Mouse (Mus musculus) adrenal gland, postnatal 25 days (tissue): ENCODE measurements around the gene Sept5. TPM values are rescaled to one million over a fixed set of nuclear protein-coding genes. Genes with fewer than 3 reads are reported as not detected.
A peak's percentile ranks its signal among the peaks of the same experiment; 100 is the strongest.

Experiments
- DNase-seq: peaks from one replicate; pipeline ENCODE4 v3.0.0; 2021; ENCODE audit warnings: mixed read lengths
- total RNA-seq: library from RNA; stranded (reverse); gene quantifications from 2 replicates; pipeline ENCODE4 v1.2.3, GENCODE M21; 2021

Gene Sept5
- total RNA-seq, 1 experiment from 2014 or later, result 8.4 TPM

DNA sequence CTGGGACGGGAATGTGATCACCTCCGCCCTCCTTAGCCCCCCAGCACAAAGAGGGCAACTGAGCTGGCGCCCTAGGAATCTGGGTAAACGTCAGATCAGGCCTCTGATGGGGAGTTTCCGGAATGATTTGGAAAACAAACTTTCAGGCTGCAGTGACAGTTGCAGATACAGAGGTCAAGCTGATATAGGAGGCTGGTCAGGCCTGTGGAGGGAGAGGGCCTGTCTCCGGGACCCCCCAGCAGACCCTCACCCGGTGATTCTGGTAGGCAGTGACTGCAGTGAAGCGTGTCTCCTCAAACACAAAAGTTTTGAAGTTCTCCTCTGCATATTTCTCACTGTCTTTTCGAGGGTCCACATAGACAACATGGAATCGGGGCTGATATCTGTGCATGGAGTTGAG is 46.6 kb downstream of the Sept5 start:
- DNase-seq, result no peak

DNA sequence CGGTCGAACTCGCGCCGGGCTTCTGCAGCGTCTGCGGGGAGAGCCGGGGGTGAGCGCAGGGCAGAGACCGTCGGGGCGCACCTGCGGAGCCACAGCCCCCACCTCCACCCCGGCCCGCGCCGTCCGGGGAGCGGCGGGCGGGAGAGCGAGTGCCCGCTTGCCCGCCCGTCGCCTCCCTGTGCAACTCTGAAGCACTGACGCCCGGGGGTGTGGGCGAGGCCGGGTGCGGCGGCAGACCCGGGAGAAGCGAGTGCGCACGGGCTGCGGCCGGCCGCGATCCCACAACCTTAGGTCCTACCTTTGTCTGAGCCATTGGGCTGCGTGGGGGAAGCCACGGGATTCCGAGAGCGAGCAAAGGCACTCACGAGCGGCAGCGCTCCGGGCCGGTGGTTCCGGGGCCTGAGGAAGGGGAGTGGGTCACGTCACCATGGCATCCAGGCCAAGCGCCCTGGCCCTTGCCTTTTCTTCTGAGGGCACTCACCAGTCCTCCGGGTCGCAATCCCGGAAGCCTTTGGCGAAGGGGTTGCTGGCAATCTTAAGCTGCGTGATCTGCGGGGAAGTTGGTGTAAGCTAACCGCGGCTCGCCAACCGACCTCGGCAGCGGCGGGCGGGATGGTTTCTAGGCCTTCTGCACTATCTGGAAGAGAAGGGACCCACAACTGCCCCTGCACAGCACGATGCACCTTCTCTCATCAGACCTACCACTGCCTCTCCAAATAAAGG is 47.2 kb downstream of the Sept5 start:
- no peak for DNase-seq

DNA sequence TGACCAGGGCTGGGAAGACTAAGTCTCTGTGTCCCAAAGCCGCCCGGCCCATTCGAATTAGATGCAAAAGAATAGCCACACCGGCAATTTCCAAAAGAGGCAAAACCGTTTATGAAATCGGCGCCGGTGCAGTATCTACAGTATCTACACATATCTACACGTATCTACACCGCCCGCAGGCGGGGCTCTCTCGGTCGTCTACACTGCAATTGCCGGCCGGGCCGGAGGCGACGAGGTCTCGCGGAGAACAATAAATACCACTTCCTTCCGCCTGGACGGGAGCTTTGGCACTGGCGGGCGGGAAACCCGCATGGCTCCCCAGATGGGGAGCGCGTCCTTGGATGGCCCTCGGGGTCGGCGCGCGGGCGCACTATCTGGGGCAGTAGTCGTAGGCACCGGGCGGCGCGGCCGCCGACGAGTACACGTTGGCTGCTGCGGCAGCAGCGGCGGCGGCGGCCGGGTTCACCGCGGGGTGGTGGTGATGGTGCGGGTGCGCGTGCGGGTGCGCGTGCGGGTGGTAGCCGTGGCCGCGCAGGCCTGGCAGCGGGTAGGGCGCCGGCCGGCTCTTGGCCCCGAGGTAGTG is 48.0 kb downstream of the Sept5 start:
- DNase-seq, result peak; percentile 32

DNA sequence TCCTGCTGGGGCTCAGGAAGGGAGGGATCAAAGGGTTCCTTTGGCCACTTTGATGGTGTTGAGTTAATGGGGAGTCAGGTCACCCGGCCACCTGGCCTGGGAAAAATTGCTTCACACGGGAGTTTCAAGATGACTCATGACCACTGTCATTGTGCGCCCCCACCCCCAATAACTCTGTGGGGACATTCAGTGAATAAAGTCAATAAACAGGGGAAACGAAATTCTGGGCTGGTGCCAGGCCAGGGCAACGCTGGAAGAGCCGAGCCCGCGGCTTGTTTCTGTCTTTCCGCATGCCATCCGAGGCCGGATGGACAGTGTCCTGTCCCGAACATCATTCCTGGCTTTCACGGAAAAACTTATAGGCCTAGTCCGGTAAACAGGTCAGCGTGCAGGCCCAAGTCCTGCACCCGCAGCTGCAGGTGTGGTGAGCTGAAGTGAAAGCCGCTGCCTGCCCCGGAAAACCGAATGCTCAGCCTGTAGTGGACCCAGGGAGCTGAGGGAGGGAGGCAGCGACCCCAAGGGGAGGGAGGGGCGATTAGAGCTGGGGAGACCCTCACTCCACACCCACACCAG is 48.6 kb downstream of the Sept5 start:
- no peak for DNase-seq

DNA sequence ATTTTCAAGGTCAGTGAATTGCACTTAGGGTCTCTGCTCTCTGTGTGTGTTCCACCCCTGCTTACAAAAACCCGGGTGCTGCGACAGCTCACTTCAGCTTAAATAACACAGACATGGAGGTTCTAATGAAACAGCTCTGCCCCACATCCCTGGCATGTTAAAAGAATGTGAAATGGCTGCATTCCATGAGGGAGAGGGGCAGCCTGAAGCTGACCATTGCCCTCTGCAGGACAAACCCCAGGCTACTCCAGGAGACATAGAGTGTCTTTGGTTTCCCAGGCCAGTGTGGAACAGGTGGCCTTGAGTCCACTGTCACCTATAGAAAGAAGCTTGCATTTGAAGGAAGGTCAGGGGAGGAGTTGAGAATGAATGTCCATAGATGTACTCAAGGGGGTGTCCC is 49.4 kb downstream of the Sept5 start:
- no peak for DNase-seq

DNA sequence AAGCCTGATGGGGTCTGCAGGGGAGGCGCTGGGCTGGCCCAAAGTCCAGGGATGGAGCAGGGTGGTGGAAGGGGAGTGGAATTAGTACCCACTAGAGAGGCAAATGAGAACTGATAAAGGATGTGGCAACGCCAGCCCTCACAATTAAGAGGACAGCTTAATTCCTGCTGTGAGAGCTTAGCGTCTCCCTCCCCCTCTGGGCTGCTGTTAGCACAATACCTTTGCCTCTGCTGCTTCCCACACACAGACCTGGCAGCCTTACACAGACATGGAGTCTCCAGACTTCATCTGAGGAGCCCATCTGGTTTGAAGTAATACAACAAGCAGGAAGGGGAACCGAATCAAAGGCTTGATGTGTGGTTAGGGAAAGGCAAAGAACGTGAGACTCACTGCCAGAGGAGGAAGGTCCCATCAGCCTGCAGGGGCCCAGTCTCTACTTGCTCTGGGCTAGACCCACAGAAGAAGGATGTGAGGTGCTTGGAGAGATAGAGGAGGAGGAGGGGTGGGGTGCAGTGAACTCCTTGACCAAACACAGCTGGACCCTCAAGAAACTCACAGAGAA is 52.1 kb downstream of the Sept5 start:
- DNase-seq, result no peak

DNA sequence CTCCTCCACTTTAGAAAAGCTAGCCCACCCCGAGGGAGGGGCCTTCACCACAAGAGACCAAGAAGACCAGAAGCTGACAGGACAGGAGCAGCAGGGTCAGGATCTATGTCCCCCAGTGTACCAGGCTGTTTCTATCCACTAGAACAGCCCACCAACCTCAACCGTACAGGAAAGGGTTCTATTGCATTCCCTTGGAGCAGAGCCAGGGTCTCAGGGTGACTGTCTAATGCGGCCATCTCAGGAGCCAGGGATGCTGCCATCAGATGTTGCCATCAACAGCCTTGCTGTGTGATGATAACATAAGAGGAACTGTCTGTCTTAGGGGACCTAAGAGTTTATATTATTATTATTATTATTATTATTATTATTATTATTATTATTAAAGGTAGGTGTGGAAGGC is 52.7 kb downstream of the Sept5 start:
- DNase-seq, result no peak

DNA sequence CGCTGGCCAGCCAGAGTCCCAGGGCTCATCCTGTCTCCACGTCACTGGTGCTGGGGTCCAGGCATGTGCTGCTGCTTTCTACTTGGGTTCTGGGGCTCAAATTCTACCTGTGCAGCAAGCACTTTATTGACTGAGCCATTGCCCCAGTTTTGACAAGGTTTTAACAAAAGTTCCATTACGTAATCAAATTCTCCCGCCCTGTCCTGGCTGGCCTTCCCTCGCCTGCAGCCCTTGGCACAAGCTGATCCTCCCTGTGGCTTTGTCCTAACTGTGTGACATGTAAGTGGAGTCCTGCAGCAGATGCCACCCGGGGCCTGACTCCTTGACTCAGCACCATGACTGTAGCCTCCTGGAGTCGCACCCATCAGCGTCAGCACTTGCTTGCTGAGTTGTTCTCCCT is 55.6 kb downstream of the Sept5 start:
- peak; percentile 43 for DNase-seq

Other genes starting within 250 kb of the Sept5 start
- gene Txnrd2, start 203.6 kb downstream of the Sept5 start, total RNA-seq, result 73.7 and 79.7 TPM in 2 replicates
- gene Comt, start 203.1 kb downstream of the Sept5 start, total RNA-seq, result 147 and 150 TPM in 2 replicates
- 4.0 and 9.4 TPM in 2 replicates for gene Gnb1l, start 131.2 kb downstream of the Sept5 start, total RNA-seq
- 7.1 and 8.6 TPM in 2 replicates for gene Rtl10, start 131.1 kb downstream of the Sept5 start, total RNA-seq
- 0.52 TPM in 1 of 2 replicates, not detected in the other for gene Tbx1, start 39.3 kb downstream of the Sept5 start, total RNA-seq
- not detected in 2 replicates for gene Gp1bb, start 7.6 kb downstream of the Sept5 start, total RNA-seq
- 2.8 and 5.5 TPM in 2 replicates for gene Gm49601, start 3.5 kb downstream of the Sept5 start, total RNA-seq
- 15.2 and 23.3 TPM in 2 replicates for gene Cldn5, start 146.9 kb upstream of the Sept5 start, total RNA-seq
- 95.5 and 124 TPM in 2 replicates for gene Ufd1, start 181.8 kb upstream of the Sept5 start, total RNA-seq
- gene Cdc45, start 182.0 kb upstream of the Sept5 start, total RNA-seq, result 11.1 and 14.0 TPM in 2 replicates
- 15.5 and 24.3 TPM in 2 replicates for gene 2510002D24Rik, start 206.6 kb upstream of the Sept5 start, total RNA-seq
- 3.8 and 4.6 TPM in 2 replicates for gene Gm28539, start 206.6 kb upstream of the Sept5 start, total RNA-seq
- 57.3 and 64.7 TPM in 2 replicates for gene Mrpl40, start 246.9 kb upstream of the Sept5 start, total RNA-seq
- gene Hira, start 247.1 kb upstream of the Sept5 start, total RNA-seq, result 34.8 and 44.3 TPM in 2 replicates